Mouse (Mus musculus): Measurements from ENCODE around the gene 1700011L22Rik.

1700011L22Rik gene

DNA sequence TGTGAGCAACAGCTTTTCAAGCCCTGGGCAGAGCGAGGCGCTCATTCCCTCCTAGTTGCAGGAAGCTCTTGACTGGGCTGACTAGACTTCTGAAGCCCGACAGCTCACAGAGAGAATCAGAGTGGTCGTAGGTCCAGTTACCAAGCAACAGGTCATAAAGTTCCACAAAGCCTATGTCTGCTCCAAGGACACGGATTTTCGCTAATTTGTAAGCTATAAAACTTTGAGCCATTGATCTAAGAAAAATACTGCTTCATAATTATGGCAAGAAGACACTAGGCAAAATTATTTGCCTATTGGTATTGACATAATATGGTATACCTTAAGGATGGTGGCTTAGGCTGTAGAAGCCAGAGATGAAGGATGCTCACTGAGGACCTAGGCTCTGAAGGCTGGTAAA lies at the start of gene 1700011L22Rik:
Gene 1700011L22Rik (minus strand): TSS at position 101 of the 400 bp plus-strand sequence.
- POLR2A ChIA-PET: interaction anchor here in 2 of 4 experiments (0.6 to 0.9 kb wide), 2 partner anchors 14 to 170 kb away, joined by 3 read pairs; no protein-coding TSS in a partner anchor

DNA sequence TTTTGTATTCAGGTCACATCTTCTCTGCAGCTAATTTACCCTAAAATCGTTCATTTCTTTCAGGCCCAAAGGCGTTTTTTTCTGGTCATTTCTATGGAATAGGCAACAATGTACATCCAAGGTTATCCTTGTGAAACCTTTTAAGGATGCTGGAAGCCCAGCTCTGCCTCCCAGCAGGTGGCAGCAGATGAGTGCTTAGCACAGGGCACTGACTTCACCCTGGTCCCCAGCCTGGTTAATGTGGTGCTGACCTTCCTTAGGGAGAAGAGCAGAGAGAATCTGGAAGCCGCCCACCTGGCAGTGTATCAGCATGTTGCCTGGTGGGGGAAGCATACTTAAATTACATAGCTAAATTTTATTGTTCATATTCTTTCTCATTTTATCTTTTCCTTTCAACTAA lies 49.4 kb upstream of the 1700011L22Rik start:
- ChIA-PET POLR2A (interaction anchor here in 1 of 4 experiments (0.9 to 1.6 kb wide), 4 partner anchors 8 to 264 kb away, joined by 3 to 5 read pairs (median 4); no protein-coding TSS in a partner anchor), CTCF (interaction anchor here in 2 of 4 experiments (1.0 to 1.8 kb wide), 4 partner anchors 8 to 305 kb away, joined by 3 to 4 read pairs (median 4); no protein-coding TSS in a partner anchor)

More for the DNA sequence above, at the start of gene 1700011L22Rik:
- CTCF ChIA-PET: no interaction called here

DNA sequence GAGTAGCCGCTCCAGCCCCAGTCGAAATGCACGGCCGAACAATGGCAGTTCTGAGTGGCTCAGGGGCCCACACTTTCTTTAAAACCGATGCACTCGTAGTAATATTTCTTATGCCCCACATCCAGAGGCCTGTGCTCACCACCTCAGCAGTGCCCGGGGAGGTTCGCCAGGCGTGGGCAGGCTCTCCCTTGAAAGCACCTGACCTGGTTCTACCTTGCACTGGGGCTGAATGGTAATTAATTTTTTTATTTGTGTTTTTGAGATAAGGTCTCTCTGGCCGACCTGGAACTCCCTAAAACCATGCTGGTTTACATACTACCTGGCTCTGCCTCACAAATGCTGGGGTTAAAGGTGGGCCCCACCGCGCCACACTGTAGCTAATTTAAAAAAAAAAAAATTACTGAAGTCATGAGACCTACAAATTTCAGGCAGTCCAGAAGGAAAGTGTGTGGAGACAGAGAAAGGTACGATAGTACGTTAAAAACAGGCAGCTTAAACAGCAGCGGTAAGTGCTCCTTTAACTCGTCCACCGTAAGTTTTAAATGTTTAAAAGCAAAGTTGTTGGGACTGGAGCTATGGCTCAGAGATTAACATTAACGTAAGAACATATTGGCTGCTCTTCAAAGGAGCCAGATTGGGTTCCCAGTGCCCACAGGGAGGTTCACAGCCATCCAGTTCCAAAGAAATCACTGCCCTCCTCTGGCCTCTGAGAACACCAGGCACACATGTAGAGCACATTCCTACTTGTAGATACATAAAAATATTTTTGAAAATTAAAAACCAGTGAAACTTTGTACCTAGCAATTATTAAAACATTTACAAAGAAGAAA lies 47.1 kb upstream of the 1700011L22Rik start:
- ChIA-PET POLR2A (interaction anchor here in 3 of 4 experiments (0.6 to 2.2 kb wide), 12 partner anchors 10 to 854 kb away, joined by 3 to 12 read pairs (median 3); partner anchors contain the start of gene Zfp827 (in 1 of the 3)), CTCF (interaction anchor here in 2 of 4 experiments (0.6 to 0.7 kb wide), 2 partner anchors 695 to 833 kb away, joined by 3 to 4 read pairs; no protein-coding TSS in a partner anchor)

DNA sequence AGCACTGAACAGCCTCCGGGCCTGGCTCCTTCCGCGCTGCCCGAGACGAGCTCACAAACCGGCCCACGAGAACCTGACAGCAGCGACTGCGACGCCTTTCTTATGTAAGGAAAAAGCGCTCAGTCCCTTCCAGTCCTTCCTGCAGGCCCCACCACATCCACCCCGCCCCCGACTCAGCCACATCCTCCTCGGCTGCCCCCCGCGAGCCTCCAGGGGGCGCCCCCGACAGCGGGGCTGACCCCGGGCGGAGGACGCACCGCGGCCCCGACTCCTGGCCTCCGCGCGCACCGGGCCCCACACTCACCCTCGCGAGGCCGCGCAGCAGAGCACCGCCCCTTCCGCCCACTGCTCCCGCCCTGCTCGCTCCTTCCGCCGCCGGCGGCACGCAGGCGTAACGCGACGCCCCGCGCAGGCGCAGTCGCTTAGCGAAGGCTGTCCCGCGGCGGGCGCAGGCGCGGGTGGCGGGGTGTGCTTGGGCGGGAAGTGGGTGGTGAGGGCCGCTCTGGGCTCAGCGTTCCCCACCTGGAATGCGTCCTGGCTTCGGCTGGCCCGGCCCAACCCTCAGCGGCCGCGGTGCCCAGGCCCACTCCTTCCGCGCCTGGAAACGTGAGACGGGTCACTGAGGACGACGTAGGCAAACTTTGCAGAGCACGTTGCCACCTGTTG lies 46.4 kb upstream of the 1700011L22Rik start, which contains the start of gene Mmaa:
Gene Mmaa (minus strand): TSS at position 328 of the 666 bp plus-strand sequence.
- CTCF ChIA-PET: interaction anchor here in 2 of 4 experiments (0.5 to 0.7 kb wide), 4 partner anchors 268 to 832 kb away, joined by 3 to 7 read pairs (median 4); no protein-coding TSS in a partner anchor
- POLR2A ChIA-PET: interaction anchor here in 3 of 4 experiments (0.5 to 2.2 kb wide), 16 partner anchors 9 to 387 kb away, joined by 3 to 12 read pairs (median 3); partner anchors contain the start of gene Smad1 (in 1 of the 3)

DNA sequence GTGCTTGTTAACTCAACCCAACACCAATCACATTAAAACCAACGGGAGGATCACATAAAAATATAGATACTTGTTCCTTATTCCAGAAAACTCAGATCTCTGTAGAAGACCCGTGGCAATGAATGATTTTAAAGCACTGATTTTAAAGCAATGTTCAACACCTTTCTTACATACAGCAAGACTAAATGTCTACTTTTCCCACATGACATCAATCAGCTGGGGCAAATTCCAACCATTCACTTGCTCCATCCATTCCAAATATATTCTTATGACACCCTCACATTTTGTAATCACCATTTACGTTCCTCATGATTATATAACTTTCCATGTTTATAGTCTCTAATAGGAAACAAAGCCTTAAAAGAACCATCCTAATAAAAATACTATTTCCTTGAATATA lies 45.5 kb upstream of the 1700011L22Rik start:
- CTCF ChIA-PET: interaction anchor here in 2 of 4 experiments (0.5 to 0.7 kb wide), 2 partner anchors 269 to 345 kb away, joined by 3 to 7 read pairs; no protein-coding TSS in a partner anchor
- POLR2A ChIA-PET: interaction anchor here in 3 of 4 experiments (0.5 to 2.2 kb wide), 12 partner anchors 8 to 388 kb away, joined by 3 to 12 read pairs (median 4); partner anchors contain the start of gene Smad1 (in 1 of the 3)

DNA sequence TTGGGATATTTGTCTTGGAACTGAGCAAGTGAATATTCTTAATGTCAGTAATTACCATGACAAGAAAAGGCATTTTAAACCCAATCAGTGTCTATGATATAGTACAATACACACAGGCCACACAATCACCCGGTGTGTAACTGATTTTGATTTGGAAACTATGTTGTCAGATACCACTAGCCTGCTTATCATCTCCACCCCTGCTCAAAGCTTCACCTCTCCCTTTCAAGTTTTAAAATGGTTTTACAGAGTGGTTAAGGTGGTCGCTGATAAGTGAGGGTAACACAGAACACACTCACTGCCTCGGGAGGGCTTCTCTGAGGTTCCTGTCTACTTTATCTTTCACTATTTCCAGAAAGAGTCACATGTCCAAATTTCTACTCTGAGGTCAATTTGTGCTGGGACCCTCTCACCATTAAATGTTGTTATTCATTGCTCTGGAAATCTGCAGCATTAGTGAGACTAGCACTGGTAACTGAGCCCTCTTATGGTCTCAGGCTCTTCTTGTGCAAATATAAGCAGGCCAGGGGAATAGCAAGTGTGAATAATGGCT lies 44.4 kb upstream of the 1700011L22Rik start:
- ChIA-PET CTCF (no interaction called here), POLR2A (interaction anchor here in 1 of 4 experiments (0.6 kb wide), 1 partner anchor 1550 kb away, joined by 3 read pairs; no protein-coding TSS in a partner anchor)

DNA sequence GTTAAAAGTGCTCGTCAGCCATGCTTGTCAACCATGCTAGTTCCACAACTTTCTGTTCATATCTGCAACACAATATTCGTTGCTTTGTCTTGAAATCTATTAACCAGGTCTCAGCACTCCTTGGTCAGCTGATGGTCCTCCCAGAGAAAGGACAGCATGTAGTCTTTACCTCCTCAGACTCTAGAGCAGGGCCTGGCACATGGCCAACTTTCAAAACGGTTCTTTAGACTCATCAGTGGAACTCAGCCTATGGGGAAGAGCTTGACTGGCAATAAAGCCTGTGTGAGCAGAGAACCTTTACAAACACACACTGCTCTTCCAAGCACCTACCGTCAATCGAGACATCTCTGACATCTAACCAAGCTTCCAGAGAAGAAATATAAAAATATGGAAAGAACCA lies 41.2 kb upstream of the 1700011L22Rik start:
- CTCF ChIA-PET: no interaction called here
- POLR2A ChIA-PET: no interaction called here

DNA sequence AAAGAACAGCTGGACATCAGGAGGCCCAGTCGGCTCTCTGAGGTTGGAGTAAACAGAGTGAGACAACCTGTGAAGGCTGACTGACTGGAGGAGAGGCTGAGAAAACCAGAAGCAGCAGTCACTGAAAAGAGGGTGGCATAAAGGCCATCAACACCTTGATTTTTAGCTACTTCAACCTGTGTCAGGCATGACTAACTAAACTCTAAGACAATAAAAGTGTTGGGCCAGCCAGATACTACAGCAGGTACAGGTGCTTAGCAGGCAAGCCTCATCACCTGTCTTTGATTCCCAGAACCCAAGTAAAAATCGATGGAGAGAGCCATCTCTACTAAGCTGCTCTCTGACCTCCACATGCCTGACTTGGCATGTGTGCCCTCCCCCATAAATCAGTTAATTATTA lies 40.3 kb upstream of the 1700011L22Rik start:
- CTCF ChIA-PET: no interaction called here

DNA sequence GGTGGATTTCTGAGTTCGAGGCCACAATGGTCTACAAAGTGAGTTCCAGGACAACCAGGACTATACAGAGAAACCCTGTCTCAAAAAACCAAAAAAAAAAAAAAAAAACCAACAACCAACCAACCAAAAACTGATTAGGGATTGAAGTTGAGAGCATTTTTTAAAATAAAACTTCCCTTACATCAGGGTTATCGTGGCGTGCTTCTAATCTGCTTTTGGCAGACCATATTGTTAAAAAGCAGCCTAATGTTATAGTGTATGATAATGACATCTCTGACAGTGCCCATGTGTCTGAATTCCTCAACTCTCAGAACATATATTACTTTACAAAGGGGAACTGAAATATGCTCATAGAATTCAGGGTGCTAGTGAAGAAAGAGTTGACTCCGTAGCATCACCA lies 39.9 kb upstream of the 1700011L22Rik start:
- ChIA-PET POLR2A (interaction anchor here in 1 of 4 experiments (0.7 kb wide), 1 partner anchor 114 kb away, joined by 4 read pairs; no protein-coding TSS in a partner anchor), CTCF (interaction anchor here in 1 of 4 experiments (0.7 kb wide), 1 partner anchor 885 kb away, joined by 4 read pairs; no protein-coding TSS in a partner anchor)

More for the DNA sequence above, 40.3 kb upstream of the 1700011L22Rik start:
- POLR2A ChIA-PET: no interaction called here

DNA sequence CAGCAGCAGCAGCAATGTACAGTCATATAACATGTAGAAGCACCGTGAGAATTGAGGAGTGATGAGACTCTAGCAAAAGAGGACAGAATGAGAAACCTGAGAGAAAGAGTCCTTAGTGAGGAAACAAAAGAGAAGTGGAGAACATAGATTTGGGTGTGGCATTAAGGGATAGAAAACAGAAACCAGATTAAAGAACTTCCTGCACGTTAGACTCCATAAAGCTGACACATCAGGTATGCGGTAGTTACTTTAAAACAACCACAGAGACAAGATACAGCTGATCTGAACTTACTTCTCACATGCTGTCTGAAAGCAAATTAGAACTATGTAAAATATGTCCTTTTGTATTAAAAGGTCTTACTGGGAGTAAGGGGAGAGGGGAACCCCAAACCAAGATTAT lies 38.1 kb upstream of the 1700011L22Rik start:
- ChIA-PET CTCF (no interaction called here), POLR2A (interaction anchor here in 1 of 4 experiments (1.4 kb wide), 1 partner anchor 8 kb away, joined by 4 read pairs; the partner anchor contains the start of gene Mmaa)

DNA sequence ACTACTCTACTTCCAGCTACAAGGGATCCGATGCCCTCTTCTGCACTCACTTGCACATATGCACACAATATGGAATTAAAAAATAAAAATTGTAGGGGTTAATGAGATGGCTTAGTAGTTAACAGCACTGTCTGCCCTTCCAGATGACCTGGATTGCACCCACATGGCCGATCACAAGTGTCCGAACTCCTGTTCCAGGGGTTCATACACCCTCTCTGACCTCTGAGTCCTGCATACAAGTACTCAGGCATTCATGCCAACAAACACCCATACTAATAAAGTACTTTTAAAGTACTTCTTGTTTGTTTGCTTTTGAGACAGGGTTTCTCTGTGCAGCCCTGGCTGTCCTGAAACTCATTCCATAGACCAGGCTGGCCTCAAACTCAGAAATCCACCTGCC lies 36.3 kb upstream of the 1700011L22Rik start:
- ChIA-PET POLR2A (interaction anchor here in 1 of 4 experiments (0.9 kb wide), 1 partner anchor 46 kb away, joined by 3 read pairs; no protein-coding TSS in a partner anchor), CTCF (no interaction called here)

DNA sequence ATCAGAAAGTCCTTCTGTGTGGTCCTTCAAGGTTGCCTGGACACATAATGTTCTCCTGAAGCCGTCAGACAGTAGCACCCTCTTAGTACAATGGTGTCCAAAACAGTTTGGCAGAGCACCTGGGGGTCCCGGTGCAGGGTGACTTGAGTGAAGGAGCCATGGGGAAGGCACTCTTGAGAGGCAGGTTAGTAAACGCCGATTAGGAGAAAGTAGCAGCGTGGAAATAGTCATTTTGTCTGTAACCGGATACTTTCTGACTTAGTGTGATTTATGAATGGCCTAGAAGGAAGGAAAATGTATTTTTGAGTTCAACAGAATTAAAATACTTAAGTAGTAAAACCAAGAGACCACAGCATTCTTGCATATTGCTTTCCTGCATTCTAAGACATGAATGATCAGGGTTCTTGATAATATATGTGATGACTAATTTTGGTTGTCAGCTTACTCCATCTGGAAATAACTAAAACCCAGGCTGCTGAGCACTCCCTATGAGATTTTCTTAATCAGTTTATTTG lies 33.1 kb upstream of the 1700011L22Rik start:
- POLR2A ChIA-PET: no interaction called here
- CTCF ChIA-PET: no interaction called here

DNA sequence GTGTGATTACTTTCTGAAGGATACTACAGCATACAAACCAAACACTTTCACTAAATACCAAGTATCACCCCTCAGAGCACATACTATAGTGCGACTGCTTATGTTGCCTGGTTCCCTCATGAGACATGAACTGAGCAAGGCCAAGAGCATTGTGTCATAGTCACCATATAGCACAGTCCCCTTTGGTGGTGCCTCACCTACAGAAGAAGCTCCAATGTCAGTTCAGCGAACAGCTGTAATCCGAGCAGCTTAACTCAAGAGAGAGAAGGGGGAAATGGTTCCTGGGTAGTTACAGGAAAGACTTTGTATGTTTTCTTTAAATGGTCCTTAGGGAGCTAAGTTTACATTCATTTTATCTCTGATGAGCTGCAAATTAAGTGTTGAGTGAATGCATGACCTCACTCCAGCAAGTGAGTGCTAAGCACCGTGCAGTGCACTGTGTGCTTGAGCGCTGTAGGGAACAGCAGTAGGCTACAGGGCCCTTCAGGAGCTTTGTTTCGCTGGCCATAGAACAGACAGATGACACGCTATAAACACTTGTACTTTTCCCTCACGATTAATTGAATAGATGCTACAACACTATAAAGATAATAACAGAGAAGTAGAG lies 29.0 kb upstream of the 1700011L22Rik start:
- CTCF ChIA-PET: interaction anchor here in 1 of 4 experiments (0.5 kb wide), 1 partner anchor 326 kb away, joined by 3 read pairs; no protein-coding TSS in a partner anchor

DNA sequence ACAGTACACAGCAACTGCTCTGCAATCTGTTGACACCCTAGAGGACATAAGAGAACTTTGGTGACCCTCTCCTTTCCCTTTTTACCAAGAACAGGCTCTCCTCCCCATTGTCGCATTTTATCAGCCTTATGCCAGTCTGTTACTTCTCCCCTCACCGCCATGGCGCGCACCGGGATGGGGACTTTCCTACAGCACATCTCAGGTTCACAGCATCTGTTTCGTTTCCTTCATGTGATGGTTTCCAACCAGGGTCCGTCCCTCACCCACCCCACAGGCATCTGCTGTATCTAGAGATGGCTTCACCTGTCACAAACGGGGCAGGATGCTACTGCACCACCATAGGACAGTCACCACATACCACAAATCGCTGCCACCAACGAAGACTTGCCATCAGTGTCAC lies 26.6 kb upstream of the 1700011L22Rik start:
- ChIA-PET CTCF (no interaction called here), POLR2A (no interaction called here)

More for the DNA sequence above, 29.0 kb upstream of the 1700011L22Rik start:
- POLR2A ChIA-PET: interaction anchor here in 1 of 4 experiments (0.6 kb wide), 1 partner anchor 535 kb away, joined by 3 read pairs; no protein-coding TSS in a partner anchor

DNA sequence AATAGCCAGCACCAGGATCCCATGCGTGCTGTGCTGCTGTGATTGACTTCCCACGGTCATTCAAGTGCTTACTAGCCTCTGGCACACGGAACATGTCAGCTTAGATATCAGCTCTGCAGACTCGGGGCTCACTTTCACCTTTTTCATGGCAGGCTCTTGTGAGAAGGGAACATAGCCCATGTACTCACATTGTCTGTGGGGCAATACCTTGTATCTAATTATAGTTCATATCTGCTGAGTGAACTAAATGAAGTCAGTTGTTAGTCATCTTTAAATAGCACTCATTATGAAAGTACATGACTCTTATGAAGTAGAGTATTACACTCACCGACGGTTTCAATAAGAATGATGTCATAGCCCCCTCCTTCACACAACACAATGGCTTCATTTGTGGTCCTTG lies 25.4 kb upstream of the 1700011L22Rik start:
- ChIA-PET CTCF (no interaction called here), POLR2A (interaction anchor here in 1 of 4 experiments (0.7 kb wide), 1 partner anchor 197 kb away, joined by 3 read pairs; no protein-coding TSS in a partner anchor)

DNA sequence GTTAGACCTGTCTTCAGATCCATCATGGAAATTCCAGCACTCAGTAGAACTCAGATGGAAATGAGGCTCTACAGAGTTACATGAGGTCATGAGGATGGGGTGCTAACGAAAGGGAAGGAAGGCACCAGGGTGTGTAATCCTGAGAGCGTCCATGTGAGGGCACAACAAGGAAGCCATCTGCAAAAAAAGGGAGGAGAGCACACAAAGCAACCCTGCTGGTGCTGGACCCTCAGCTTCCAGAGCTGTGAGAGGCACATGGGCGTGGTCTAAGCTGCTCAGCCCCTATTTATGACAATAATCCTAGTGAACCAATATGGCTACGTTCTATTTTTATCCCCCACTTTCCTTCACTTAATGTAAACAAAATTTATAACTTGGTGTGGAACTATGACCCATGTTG lies 24.3 kb upstream of the 1700011L22Rik start:
- POLR2A ChIA-PET: no interaction called here
- CTCF ChIA-PET: no interaction called here

DNA sequence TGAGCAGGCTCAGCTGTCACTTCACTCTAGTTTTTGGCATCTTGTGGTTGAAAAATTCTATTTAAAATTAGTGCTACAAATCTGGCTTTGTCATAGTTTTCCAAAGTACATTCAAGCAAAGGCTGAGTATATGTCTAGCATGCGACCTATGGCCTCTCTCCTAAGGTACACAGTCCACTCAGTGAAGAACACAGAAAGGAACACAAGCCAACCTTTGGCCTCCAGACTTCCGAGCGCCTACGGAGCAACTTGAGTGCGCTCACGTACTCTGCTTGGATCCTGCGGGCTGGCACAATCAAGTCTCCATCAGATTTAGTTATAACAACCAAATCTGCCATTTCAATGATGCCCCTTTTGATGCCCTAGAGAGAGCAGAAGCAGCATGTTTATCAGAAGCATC lies 20.6 kb upstream of the 1700011L22Rik start:
- ChIA-PET POLR2A (no interaction called here), CTCF (no interaction called here)

DNA sequence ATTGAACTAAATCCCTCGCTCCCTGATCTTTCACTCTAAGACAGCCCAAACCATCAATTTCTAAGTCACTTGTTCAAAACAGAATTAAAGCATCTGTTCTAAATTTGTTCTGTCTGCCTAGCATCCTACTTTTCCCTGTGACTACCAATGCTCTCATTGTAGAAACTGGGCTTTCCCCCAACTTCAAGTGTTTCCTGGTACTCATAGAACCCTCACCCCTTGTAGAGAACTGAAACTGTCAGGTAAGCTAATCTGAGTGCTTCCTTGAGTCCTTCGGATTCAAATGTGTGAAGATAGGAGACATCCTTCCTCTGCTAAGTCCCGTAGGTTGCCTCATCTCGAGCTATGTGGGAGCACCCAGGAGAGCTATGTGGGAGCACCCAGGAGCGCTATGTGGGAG lies 13.6 kb upstream of the 1700011L22Rik start:
- ChIA-PET POLR2A (interaction anchor here in 1 of 4 experiments (1.4 kb wide), 1 partner anchor 246 kb away, joined by 3 read pairs; no protein-coding TSS in a partner anchor), CTCF (no interaction called here)

Measured in embryonic stem cell, embryonic (primary cell).